Mouse (Mus musculus) right cerebral cortex, postnatal 36 days (tissue): Measurements from ENCODE around the gene Cracr2b.

Experiments
- DNase-seq, 2 experiments: peaks; one replicate each; pipeline ENCODE4 v3.0.0; 2022; ENCODE audit warnings: low spot score in 2 of 2, mixed read lengths in 1 of 2

Cracr2b gene

DNA sequence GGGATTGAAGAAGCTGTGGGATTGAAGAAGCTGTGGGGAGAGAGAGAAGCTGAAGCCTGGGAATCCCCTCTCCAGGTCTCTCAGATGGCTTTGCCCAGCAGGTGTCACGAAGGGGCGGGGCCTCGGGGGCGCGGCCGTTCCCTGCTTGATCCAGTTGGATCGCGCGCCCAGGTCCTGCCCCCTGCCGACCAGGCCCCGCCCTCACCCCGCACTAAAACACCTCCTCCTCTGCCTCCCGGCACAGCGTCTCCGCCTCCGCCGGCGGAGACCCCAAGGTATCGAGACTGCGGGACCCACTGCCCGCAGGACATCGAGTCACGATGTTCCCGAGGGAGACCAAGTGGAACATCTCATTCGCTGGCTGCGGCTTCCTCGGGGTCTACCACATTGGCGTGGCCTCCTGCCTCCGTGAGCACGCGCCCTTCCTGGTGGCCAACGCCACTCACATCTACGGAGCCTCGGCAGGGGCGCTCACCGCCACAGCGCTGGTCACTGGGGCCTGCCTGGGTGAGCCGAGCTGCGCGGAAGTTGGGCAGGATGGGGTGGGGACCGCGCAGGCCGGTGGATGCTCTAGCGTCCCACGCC is 5.8 kb upstream of the Cracr2b start, which contains the start of gene Pnpla2:
Pnpla2 (plus strand) TSS at position 232 of the 585 bp plus-strand sequence.
- peak; percentile 87 to 89 for DNase-seq

DNA sequence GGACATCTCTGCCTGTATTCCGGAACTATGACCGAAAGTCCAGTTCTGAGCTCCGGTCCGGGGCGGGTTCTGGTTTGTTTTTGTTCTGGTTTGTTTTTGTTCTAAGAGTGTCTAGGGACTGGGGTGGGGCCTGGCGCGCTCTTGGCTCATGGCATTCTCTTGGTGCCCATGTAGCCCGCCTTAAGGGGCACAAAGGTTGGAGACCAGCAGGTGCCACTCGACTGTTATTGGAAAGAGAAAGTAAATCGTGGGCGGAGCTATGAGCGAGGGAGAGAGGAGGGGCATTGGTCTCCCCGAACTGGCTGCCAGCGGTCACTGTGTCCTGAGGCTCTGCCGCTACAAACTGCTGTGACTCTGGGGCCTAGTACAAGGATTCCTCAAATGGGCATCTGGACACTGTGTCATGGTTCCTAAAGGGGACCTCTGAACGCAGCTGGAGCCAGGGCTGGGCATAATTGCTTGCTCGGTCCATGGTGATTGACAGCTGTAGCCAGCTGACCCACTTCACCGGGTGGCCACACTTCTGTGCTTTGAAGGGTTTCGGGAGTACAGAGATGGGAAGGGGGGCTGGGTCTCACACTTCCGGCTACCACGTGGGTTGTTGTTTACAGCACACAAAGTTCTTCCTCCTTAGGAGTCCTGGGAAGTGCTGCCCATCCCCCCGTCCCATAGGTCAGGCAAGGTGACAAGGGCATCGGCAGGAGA is 5.1 kb upstream of the Cracr2b start:
- DNase-seq: no peak

DNA sequence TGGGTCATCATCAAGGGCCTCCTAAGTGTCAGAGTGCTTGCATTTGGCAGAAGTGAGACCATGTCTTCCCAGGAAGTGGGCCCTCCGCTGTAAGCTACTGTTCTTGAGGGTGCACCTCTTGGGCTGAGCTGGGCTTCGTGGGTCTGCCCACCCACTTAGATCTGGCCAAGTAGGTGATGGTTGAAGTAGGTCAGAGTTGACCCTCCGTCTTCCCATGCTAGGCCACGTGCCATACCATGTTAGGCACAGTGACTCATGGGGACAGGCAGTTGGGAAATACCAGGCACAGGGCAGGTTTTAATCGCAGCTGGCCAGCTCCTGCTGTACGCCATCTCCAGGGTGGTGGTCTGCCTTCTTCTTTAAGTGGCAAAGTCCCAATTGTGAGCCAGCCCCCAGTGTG is 4.2 kb upstream of the Cracr2b start:
- no peak for DNase-seq

DNA sequence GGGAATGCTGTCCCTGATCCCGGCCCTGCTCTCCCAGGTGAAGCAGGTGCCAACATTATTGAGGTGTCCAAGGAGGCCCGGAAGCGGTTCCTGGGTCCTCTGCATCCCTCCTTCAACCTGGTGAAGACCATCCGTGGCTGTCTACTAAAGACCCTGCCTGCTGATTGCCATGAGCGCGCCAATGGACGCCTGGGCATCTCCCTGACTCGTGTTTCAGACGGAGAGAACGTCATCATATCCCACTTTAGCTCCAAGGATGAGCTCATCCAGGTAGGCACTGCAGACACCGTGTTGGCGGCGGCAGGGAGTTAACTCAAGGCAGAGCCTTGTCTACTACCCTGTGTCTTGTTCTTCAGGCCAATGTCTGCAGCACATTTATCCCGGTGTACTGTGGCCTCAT is 3.7 kb upstream of the Cracr2b start:
- no peak for DNase-seq

- DNase-seq: no peak
Observed at GRCm38 (mm10) chr7:141457986-141458660, 2.8 kb upstream of the Cracr2b start.

DNA sequence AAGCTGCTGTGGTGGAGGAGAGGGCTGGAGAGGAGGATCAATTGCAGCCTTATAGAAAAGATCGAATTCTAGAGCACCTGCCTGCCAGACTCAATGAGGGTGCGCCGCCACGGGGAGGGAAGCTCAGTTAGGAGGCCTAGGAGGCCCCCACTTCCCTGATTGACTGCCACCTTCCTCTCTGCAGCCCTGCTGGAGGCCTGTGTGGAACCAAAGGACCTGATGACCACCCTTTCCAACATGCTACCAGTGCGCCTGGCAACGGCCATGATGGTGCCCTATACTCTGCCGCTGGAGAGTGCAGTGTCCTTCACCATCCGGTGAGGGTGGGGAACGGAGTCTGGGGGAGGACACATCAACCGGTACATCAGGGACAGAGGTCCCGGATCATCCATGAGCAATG is 2.2 kb upstream of the Cracr2b start:
- no peak for DNase-seq

GRCm38 (mm10) chr7:141459301-141459711 is 1.6 kb upstream of the Cracr2b start:
- no peak for DNase-seq

GRCm38 (mm10) chr7:141460001-141460390 is 898 bp upstream of the Cracr2b start:
- no peak for DNase-seq

DNA sequence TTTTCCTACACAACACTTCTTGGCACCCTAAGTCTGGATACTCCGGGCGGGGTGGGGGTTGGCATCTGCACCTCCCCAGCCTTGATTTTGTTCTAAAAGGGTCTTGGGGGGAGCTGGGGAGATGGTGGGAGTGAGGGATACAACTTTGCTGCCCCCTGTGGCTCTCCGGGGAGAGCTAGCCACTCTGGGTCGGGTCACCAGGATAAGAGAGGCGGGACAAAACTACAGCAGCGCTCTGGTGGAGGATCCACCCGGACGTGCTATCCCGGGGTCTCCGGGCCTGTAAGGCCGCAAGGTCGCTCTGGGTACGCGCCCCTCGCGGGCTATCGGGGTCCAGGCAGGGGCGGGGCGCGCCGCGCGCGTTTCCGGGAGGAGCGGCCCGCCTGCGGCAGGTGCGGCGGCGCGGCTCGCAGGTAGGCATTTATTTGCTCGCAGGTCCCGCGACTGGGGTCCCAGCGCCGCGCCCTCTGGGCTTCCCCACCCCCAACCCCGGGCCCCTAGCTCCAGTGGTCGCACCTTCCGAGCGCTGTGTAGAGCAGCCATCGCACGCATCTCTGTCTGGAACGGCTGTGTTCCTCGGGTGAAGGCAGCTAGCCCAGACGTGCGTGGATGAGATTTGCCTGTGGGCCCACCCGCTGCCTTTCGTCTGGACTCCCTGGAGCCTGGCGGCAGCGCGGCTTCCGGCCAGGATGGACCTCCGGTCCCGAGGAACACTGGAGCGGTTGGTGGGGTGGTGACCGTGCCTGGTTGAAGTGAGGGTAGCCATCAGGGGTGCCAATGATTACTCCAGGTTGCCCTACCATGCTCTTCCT is 833 bp downstream of the Cracr2b start:
- DNase-seq: no peak

DNA sequence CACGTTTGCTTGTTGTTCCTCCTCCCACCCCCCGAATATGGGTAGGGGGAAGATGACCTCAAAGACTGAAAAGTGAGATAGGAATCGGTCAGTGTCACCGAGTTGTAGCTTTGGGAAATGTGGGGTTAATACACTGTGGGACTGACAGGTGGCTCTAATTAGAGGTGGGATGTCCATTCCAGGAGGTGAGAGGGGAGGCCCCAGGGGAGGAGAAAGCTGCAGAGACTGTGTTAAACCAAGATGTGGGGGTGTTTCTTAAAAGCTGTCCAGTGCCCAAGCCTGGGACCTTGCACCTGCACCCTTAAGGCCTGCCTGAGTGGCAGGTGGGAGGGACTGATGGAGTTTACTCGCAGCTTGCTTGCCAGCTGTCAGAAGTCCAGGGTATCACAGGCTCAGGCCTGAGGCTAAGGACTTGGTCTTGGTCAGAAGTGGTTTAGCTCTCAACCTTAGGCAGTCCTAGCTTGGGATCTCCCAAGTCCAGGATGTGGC is 1.5 kb downstream of the Cracr2b start:
- no peak for DNase-seq

DNA sequence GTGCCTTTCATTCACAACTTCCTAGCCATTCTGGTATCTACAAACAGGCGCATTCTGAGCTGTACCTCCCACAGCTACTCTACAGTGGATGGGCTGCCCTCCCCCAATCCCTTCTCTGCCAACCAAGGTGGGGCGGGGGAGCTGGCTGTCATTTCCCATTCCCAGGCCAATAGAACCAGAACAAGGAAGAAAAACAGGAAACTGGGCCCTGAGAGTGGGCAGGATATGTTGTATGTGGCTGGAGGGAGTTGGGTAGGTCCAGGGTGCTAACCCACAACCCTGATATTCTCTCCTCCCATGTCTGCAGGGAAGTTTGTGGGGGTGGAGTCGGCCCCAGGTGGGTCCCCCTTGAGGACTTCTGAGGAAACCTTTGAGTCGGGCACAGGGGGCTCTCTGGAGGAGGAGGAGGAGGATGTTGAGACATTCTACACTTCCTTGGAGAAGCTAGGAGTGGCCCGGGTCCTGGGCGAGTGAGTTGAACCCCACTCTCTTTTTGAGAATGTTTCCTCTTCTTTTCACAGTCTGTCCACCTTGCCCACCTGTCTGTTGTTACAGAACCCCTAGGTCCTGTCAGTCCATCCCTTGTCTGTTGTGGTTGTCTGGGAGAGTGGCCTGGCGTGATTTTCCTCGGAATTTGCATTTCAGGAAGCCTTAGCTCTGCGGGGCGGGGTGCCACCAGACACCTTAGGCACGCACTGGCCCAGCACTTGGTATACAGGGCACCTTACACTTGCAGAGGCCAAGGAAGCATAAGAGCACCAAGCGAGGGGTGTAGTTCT is 3.1 kb downstream of the Cracr2b start:
- no peak for DNase-seq

DNA sequence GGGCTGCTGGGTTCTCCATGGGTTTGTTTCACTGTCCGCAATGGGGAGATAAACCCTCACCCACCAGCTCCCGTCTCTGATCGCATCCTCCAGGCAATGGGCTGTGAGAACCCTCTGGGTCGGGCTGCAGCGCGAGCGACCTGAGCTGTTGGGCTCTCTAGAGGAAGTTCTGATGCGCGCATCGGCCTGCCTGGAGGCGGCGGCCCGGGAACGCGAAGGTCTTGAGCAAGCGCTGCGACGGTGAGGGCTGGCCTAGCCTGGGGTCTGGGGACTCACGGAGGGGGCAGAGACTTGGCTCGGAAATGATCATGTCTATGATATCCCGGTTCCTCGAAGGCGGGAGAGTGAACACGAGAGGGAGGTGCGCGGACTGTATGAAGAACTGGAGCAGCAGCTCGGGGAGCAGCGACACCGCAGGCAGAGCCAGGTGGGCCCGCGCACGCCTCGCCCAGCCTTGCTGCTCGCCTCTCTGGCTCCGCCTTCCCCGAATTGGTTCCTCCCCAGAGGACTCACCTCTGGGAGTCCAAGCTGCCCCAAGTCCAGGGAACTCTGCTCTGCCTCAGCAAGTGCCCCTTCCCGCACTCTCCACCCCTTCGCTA is 3.8 kb downstream of the Cracr2b start:
- DNase-seq: no peak

DNA sequence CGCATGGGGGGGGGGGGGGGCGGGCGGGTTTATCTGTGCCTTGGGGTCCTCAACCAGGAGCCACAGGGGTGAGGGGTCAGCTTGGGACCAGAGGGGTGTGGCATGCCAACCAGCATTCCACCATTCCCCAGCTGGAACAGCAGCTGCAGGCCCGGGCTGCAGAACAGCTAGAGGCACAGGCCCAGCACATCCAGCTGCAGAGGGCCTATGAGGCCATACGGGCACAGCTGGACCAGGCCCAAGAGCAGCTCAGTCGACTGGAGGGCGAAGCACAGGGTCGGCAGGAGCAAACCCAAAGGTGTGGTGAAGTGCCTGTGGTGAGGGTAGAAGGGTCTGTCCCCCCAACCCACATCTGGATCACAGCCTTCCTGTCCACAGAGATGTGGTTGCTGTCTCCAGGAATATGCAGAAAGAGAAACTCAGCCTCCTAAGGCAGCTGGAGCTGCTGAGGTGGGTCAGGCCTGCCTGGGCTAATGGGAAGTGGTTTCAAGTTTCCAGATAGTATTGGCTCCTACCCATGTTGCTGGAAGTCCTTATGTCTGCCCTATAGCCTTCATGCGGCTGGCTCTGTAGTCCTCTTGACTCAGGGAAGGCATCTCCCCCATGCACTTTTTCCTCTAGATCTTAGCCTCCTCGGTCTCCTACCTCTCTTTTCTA is 4.6 kb downstream of the Cracr2b start:
- DNase-seq: no peak

GRCm38 (mm10) chr7:141466045-141466394 is 5.1 kb downstream of the Cracr2b start:
- DNase-seq: no peak

- DNase-seq: no peak
Observed at GRCm38 (mm10) chr7:141466607-141467148, 5.8 kb downstream of the Cracr2b start.

DNA sequence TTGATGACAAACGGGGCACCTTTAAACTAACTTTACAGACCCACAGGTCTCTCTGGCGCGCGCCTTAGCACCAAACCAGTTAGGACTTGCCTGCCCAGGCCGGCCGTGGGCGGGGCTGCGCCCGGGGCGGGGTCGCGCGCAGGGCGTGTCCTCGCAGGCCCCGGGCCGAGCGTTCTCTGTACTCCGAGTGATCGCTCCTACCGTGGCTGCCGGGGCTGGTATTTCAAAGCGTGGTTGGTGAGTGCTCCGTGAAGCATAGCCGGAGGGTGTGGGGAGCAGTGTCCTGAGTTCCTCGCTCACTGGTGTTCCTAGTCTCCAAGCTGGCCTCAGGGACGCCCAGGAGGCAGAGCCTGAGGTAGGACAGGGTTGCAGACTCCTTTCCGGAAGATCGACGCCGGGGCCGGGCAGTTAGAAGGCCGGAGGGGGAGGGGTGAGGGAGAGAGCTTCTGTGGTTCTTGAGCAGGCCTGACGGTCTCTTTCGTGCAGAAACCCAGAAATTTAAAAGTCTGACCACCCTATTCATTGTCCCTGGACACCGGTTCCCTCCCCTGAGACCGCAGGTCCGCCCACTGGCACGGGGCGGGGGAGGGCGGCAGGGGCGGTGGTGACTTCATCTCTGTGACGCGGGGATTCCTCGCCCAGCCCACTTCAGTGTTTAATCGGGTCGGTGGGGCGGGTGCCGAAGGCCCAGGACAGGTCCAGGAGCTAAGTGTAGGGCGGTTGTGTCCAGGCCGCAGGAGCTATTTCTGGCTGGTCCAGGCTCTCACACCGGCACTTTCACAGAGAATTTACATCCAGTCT is 6.5 kb downstream of the Cracr2b start, which contains the start of gene Cd151:
Cd151 (plus strand) TSS at position 163 of the 801 bp plus-strand sequence.
- no peak for DNase-seq

DNA sequence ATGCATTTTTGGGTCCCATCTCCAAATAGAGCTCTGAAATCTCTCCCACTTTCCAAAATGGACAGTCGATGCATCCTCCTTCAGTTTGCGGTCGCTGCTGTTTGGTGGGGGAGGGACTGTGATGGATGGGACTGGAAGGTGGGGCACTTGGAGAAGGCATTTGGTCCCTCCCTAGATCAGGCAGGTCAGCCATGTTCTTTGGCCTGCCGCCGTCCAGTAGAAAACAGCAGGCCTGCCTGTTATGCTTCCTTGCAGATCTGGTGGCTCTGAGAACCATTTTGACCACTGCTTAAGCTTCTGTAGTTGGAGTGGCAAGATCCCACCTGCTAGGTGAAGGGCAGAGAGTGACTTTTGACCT is 7.2 kb downstream of the Cracr2b start:
- DNase-seq: no peak

- no peak for DNase-seq
Observed at GRCm38 (mm10) chr7:141468522-141469211, 7.8 kb downstream of the Cracr2b start.

GRCm38 (mm10) chr7:141469352-141469751 is 8.5 kb downstream of the Cracr2b start:
- no peak for DNase-seq
